Comparison of ENCODE assay signal across 24 mouse cellular contexts in genomic region chr9:70192336-70192735, GRCm38 (mm10).
"Had no signal": no experiment of that assay in that cellular context is flagged by ENCODE, and none has a peak within 500 bp of the region (broad histone marks: within the 10 kb centered on the region; RNA-seq: fewer than 3 reads in every experiment).

No protein-coding gene starts in this region.

- ATAC-seq: liver, postnatal 0 days; lung, postnatal 0 days had no signal

- H3K27ac ChIP-seq: kidney, postnatal 0 days; layer of hippocampus, adult 2 months; limb, embryonic 12.5 days; limb, embryonic 15.5 days; liver, embryonic 14.5 days; midbrain, embryonic 10.5 days; neural tube, embryonic 12.5 days; neural tube, embryonic 15.5 days; stomach, postnatal 0 days had no signal

- H3K9me3 ChIP-seq: limb, embryonic 12.5 days; limb, embryonic 15.5 days; midbrain, embryonic 10.5 days; neural tube, embryonic 12.5 days; neural tube, embryonic 15.5 days had no signal

- DNase-seq: kidney, postnatal 25 days; layer of hippocampus, adult 9-11 months; liver, postnatal 0 days; lung, embryonic 14.5 days; lung, postnatal 36 days; midbrain, embryonic 14.5 days; right cerebral cortex, adult 18-20 months; right cerebral cortex, postnatal 14 days; right cerebral cortex, postnatal 4 days; thymus, adult 2 months; thymus, postnatal 14 days; thymus, postnatal 4 days had no signal

- H3K9ac ChIP-seq: limb, embryonic 12.5 days; limb, embryonic 15.5 days; liver, embryonic 14.5 days; liver, postnatal 0 days; lung, embryonic 14.5 days; neural tube, embryonic 12.5 days; neural tube, embryonic 15.5 days had no signal

- H3K27me3 ChIP-seq: limb, embryonic 12.5 days; limb, embryonic 15.5 days; neural tube, embryonic 12.5 days; neural tube, embryonic 15.5 days had no signal

- H3K4me3 ChIP-seq: layer of hippocampus, adult 2 months; limb, embryonic 12.5 days; limb, embryonic 15.5 days; megakaryocyte, embryonic 14.5 days; midbrain, embryonic 10.5 days; neural tube, embryonic 12.5 days; neural tube, embryonic 15.5 days had no signal

- H3K4me1 ChIP-seq: limb, embryonic 12.5 days; limb, embryonic 15.5 days; megakaryocyte, embryonic 14.5 days; neural tube, embryonic 12.5 days; neural tube, embryonic 15.5 days had no signal

- H3K36me3 ChIP-seq: limb, embryonic 12.5 days; limb, embryonic 15.5 days; midbrain, embryonic 10.5 days; neural tube, embryonic 12.5 days; neural tube, embryonic 15.5 days had no signal

- H3K4me2 ChIP-seq: limb, embryonic 12.5 days; limb, embryonic 15.5 days; liver, embryonic 11.5 days; lung, embryonic 14.5 days; neural tube, embryonic 12.5 days; neural tube, embryonic 15.5 days had no signal
